Mouse (Mus musculus): ENCODE results near the gene Gm16429.
"Not testable (repeated sequence)": the region's sequence is repeated elsewhere in the genome, so short reads cannot be mapped to it uniquely, and the experiment has no call there.

The Gm16429 gene

GRCm38 (mm10) chr5:93928952-93929351 is at the start of gene Gm16429:
Gene Gm16429 (minus strand): TSS chr5:93929052.
- ATAC-seq (ENCODE audit: low TSS enrichment), result not testable (repeated sequence)
